Mouse (Mus musculus) hindbrain, postnatal 0 days (tissue): ENCODE results near the gene Gm17490. TPM values are rescaled to one million over a fixed set of nuclear protein-coding genes. Genes with fewer than 3 reads are reported as not detected.

Source experiments
- ATAC-seq: fragments of 200-750 bp; cut with Nextera tagmentation; 2 replicates; pipeline ENCODE4 v1.8.0; 2017; ENCODE audit warnings: mild to moderate bottlenecking, moderate TSS enrichment, moderate library complexity
- DNase-seq: peaks from one replicate; pipeline ENCODE4 v3.0.0-alpha.2; 2015; ENCODE audit warnings: low spot score
- H3K27ac ChIP-seq: fragments of 300-500 bp; sonication (generic); 2 replicates; pipeline ENCODE4 v1.5.1; 2014; ENCODE audit warnings: mild to moderate bottlenecking
- H3K27me3 ChIP-seq: fragments of 300-500 bp; sonication (generic); 2 replicates; pipeline ENCODE4 v1.6.1; 2014; ENCODE audit warnings: low read length, mixed read lengths; ENCODE audit not compliant: insufficient read depth
- H3K36me3 ChIP-seq: fragments of 300-500 bp; sonication (generic); 2 replicates; pipeline ENCODE4 v1.6.1; 2014; ENCODE audit warnings: low read length, mixed read lengths; ENCODE audit not compliant: insufficient read depth
- H3K4me1 ChIP-seq: fragments of 300-500 bp; sonication (generic); 2 replicates; pipeline ENCODE4 v1.6.1; 2014; ENCODE audit warnings: antibody characterized with exemption, low read length, mixed read lengths; ENCODE audit not compliant: insufficient read depth
- H3K4me2 ChIP-seq: fragments of 300-500 bp; sonication (generic); 2 replicates; pipeline ENCODE4 v1.6.1; 2014; ENCODE audit warnings: low read depth, mild to moderate bottlenecking, low read length, moderate library complexity, mixed read lengths
- H3K4me3 ChIP-seq: fragments of 300-500 bp; sonication (generic); 2 replicates; pipeline ENCODE4 v1.5.1; 2014; ENCODE audit warnings: low read length
- H3K9ac ChIP-seq: fragments of 300-500 bp; sonication (generic); replicated peaks from 2 replicates; pipeline ENCODE4 v1.6.1; 2014; ENCODE audit warnings: mild to moderate bottlenecking, low read length, moderate library complexity, mixed read lengths
- H3K9me3 ChIP-seq: fragments of 300-500 bp; sonication (generic); 2 replicates; pipeline ENCODE4 v1.6.1; 2016; ENCODE audit warnings: low read length, mixed read lengths
- CTCF ChIP-seq: IDR thresholded peaks from 2 replicates; pipeline ENCODE4 v1.5.1; 2016; ENCODE audit warnings: antibody characterized with exemption, control low read depth, low read depth
- WGBS: fragments of 180-500 bp; shearing (Covaris S2); extraction: QIAGEN DNeasy Blood & Tissue Kit; methylation state at CpG from one replicate; pipeline ENCODE4 v1.1.7; 2014; 5-methylcytosine and 5-hydroxymethylcytosine counted together
- polyA plus RNA-seq: library from polyadenylated mRNA; unstranded; fragments of >200 nt; fragmentation: Nextera tagmentation; extraction: Ambion mirVana; gene quantifications from 2 replicates; pipeline ENCODE4 v1.2.1, GENCODE M21; 2015
- total RNA-seq: library from RNA; depleted of rRNA; stranded (reverse); fragments of >200 nt; gene quantifications from 2 replicates; pipeline ENCODE4 v1.2.3, GENCODE M21; 2014

Gm17490 gene
- total and polyA plus RNA-seq, 2 experiments from 2014 or later = not detected

DNA sequence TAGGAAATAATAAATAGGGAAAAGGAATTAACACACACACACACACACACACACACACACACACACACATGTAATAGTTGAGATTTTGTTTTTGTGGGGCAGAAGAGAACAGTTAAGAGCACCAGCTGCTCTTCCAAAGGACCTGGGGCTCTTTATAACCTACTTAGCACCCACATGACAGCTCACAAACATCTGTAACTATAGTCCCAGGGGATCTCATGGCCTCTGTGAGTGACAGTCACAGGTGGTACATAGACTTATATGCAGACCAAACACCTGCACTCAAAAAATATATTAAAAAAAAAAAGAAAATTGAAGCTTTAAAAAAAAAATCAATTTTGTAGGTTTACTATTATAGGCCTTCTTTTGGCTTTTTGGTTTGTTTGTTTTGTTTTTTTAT is 21.2 kb downstream of the Gm17490 start:
- ATAC-seq = no peak
- Histone ChIP-seq H3K4me1 (0 out of 2 replicates have a peak, but pooled peaks cover 6% of the 10 kb centered on the region), H3K27me3 (no peaks in the 10 kb centered on the region), H3K9me3 (no peaks in the 10 kb centered on the region), H3K9ac (no peak overlapping the region), H3K27ac (no peak overlapping the region), H3K4me2 (no peak overlapping the region), H3K36me3 (0 out of 2 replicates have a peak, but pooled peaks cover 3% of the 10 kb centered on the region), H3K4me3 (no peak overlapping the region)
- no peak for TF ChIP-seq CTCF
- no peak for DNase-seq

DNA sequence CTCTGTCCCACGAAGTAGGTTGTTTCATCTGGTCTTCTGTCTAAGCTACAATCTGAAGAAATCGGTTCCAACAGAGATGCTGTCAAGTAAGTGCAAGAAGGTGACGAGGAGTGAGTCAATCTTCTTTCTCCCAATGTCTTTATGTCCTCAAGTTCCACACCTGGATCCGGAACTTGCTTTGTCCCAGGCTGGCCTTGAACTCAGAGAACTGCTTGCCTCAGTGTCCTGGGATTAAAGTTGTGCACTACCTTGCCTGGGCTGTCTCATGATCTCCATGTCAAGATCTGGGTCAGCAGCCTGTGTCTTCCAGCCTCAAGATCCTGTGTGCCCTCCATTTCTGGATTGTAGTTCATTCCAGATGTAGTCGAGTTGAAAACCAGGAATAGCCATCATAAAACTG is 22.0 kb downstream of the Gm17490 start, which contains the start of gene Rbm17:
Gene Rbm17 (minus strand): TSS at position 101 of the 400 bp plus-strand sequence.
- Histone ChIP-seq H3K4me1 (0 out of 2 replicates have a peak, but pooled peaks cover 6% of the 10 kb centered on the region), H3K27ac (peak within 1 kb of the TSS; percentile 83; the same call in 1 of the 2 replicates), H3K36me3 (0 out of 2 replicates have a peak, but pooled peaks cover 3% of the 10 kb centered on the region), H3K27me3 (no peaks in the 10 kb centered on the region), H3K4me2 (peak within 1 kb of the TSS; percentile 81), H3K9me3 (no peaks in the 10 kb centered on the region), H3K4me3 (peak within 1 kb of the TSS; percentile 98), H3K9ac (peak within 1 kb of the TSS; percentile 97)
- WGBS = 88% methylated on average over 5 of the region's 5 CpGs
- DNase-seq (no peak), ATAC-seq (no peak)
- TF ChIP-seq CTCF = no peak

DNA sequence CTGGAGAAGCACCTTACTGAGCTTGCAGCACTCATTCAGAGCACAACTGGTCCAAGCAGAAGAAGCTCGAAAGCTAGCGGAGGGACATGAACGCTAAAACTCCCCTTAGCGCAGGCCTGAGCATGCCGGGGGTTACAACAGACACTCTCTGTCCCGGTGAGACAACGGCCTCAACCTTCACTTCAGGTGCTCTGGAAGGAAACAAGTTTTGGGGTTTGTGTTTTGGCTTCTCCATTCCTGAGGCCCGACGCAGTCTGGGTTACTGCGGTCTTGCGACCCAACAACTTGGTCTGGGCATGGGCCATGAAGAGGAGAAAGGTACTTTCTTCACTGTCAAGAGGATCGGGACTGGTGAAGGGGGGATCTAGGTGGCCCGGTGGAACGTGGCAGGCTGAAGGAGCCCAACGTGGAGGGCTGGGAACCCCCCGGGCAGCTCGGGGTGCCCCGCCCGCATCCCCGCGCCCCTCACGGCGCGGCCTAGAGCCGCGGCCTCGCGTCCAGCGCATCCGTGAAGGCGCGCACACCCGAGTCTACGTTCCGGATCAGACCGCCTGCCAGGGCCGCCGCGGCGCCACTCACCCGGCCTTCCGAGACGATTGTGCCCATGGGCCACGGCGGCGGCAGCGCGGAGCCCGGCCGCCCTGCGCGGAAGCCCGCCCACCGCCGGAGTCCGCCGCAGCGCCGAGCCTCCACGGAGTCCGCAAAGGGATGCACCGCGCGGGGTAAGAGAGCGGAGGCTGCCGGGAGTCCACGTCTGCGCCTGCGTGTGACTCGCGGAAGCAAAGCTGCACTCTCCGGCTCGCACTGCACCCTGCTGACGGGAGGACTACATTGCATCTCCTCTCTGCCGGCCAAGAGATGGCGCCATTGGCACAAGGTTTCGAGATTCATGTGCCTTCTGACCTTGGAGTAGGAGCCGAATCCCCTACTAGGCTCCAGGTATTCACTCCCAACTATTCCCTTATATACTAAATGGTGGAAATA is 23.3 kb downstream of the Gm17490 start:
- Histone ChIP-seq H3K9ac (peak overlapping the region; percentile 97), H3K27me3 (no peaks in the 10 kb centered on the region), H3K4me1 (0 out of 2 replicates have a peak, but pooled peaks cover 6% of the 10 kb centered on the region), H3K4me2 (peak overlapping the region; percentile 81), H3K4me3 (peak overlapping the region; percentile 98), H3K27ac (peak overlapping the region; percentile 83; the same call in 1 of the 2 replicates), H3K9me3 (no peaks in the 10 kb centered on the region), H3K36me3 (peaks cover 9% of the 10 kb centered on the region; the same call in 1 of the 2 replicates)
- under 1% methylated on average over 74 of the region's 78 CpGs for WGBS
- TF ChIP-seq CTCF = peak; percentile 100
- DNase-seq (peak; percentile 97), ATAC-seq (peak; percentile 99)

DNA sequence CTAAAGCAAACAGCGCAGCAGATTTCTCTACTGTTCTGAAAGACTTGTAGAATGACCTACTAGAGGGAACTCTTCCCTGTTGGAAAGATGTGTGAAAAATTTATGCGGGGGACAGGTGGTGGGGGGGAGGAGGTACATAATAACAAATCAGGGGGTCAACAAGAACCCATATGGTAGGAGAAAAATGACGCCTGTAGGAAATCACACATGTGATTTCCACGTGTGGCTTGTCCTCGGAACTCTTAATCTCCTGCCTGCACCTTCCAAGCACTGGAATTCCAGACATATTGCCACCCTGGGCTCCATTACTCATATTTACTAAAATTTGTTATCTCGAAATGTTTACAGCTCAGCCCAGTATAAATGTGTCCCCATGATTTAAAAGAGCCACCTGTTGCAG is 24.3 kb downstream of the Gm17490 start:
- Histone ChIP-seq H3K4me2 (peak overlapping the region; percentile 81), H3K36me3 (peaks cover 12% of the 10 kb centered on the region; the same call in 1 of the 2 replicates), H3K4me1 (0 out of 2 replicates have a peak, but pooled peaks cover 6% of the 10 kb centered on the region), H3K4me3 (peak overlapping the region; percentile 98), H3K9me3 (no peaks in the 10 kb centered on the region), H3K27ac (no peak overlapping the region), H3K27me3 (no peaks in the 10 kb centered on the region), H3K9ac (peak overlapping the region; percentile 97)
- no peak for TF ChIP-seq CTCF
- 84% methylated on average over 6 of the region's 6 CpGs for WGBS
- DNase-seq (no peak), ATAC-seq (no peak)

DNA sequence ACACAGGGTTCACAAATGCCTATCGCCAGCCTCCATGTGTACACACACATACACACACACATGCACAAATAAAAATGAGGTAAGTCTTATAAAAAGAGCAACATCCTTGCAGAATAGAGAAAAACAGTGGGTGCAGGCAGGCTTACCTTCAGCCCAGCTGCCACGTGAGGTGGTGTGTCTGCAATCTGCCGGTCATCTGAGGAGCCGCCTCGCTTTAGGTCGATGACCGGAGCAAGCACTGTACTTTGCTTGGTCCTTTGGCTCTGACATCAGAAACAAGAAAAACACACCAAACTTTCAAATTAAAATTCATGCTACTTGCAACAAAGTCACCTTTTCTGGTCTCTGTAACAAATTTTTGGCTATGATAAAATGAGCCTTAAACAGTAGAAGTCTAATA is 28.2 kb downstream of the Gm17490 start:
- no peaks in the 10 kb centered on the region for H3K9me3 ChIP-seq
- H3K36me3 ChIP-seq = peaks cover 33% of the 10 kb centered on the region
- no peak overlapping the region for H3K4me3 ChIP-seq
- no peak overlapping the region for H3K9ac ChIP-seq
- no peaks in the 10 kb centered on the region for H3K27me3 ChIP-seq
- no peak overlapping the region for H3K27ac ChIP-seq
- ATAC-seq = no peak
- DNase-seq = no peak
- no peak for TF ChIP-seq CTCF
- 97% methylated on average over 7 of the region's 7 CpGs for WGBS
- H3K4me2 ChIP-seq = no peak overlapping the region
- 0 out of 2 replicates have a peak, but pooled peaks cover 6% of the 10 kb centered on the region for H3K4me1 ChIP-seq

DNA sequence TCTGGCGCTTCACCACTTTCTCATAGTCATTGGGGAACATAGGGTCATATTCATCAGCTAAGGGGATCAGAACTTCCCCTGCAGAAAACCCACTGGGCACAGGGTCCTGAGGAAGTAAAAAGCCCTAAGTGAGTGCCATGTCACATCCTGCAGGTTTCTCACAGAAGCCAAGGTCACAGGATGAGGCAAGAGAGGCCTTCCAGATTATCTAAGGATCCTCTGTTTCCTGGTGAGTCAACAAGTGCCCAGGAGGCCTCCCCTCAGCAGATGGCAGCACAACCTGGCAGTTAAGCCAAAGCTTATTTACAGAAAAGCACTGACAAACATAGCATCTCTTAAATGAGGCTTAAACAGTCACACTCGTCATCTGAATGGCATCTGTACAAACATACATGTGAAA is 29.4 kb downstream of the Gm17490 start:
- 91% methylated on average over 2 of the region's 2 CpGs for WGBS
- no peak for TF ChIP-seq CTCF
- Histone ChIP-seq H3K36me3 (peaks cover 44% of the 10 kb centered on the region), H3K9me3 (no peaks in the 10 kb centered on the region), H3K4me2 (no peak overlapping the region), H3K27ac (no peak overlapping the region), H3K4me1 (0 out of 2 replicates have a peak, but pooled peaks cover 2% of the 10 kb centered on the region), H3K4me3 (no peak overlapping the region), H3K27me3 (no peaks in the 10 kb centered on the region), H3K9ac (no peak overlapping the region)
- ATAC-seq (no peak), DNase-seq (no peak)
